Mouse (Mus musculus): Measurements from ENCODE around the gene Pde4b. TPM values are rescaled to one million over a fixed set of nuclear protein-coding genes. Genes with fewer than 3 reads are reported as not detected.

Pde4b gene
- polyA plus RNA-seq, 1 experiment, result 4.9 TPM

GRCm38 (mm10) chr4:102432040-102432782 is 344.9 kb downstream of the Pde4b start:
- peaks cover 2% of the 10 kb centered on the region; the same call in 1 of the 2 replicates for H3K4me1 ChIP-seq (ENCODE audit: control insufficient read depth, insufficient read depth, insufficient read length, low read length)
- H3K27ac ChIP-seq (replicated peaks; ENCODE audit: low read depth, low read length), result no peak overlapping the region
- H3K4me3 ChIP-seq (ENCODE audit: insufficient read depth, low read depth, low read length), result no peak overlapping the region

- Histone ChIP-seq H3K27ac (replicated peaks; ENCODE audit: low read depth, low read length) (no peak overlapping the region), H3K4me3 (ENCODE audit: insufficient read depth, low read depth, low read length) (no peak overlapping the region), H3K4me1 (ENCODE audit: control insufficient read depth, insufficient read depth, insufficient read length, low read length) (no peaks in the 10 kb centered on the region)
Measured at GRCm38 (mm10) chr4:102439401-102440118, 352.2 kb downstream of the Pde4b start.

GRCm38 (mm10) chr4:102440119-102440481 is 352.8 kb downstream of the Pde4b start:
- no peak overlapping the region for H3K27ac ChIP-seq (replicated peaks; ENCODE audit: low read depth, low read length)
- no peak overlapping the region for H3K4me3 ChIP-seq (ENCODE audit: insufficient read depth, low read depth, low read length)
- H3K4me1 ChIP-seq (ENCODE audit: control insufficient read depth, insufficient read depth, insufficient read length, low read length), result no peaks in the 10 kb centered on the region

GRCm38 (mm10) chr4:102443533-102443932 is 356.2 kb downstream of the Pde4b start:
- no peak overlapping the region for H3K4me3 ChIP-seq (ENCODE audit: insufficient read depth, low read depth, low read length)
- no peaks in the 10 kb centered on the region for H3K4me1 ChIP-seq (ENCODE audit: control insufficient read depth, insufficient read depth, insufficient read length, low read length)
- no peak overlapping the region for H3K27ac ChIP-seq (replicated peaks; ENCODE audit: low read depth, low read length)

GRCm38 (mm10) chr4:102444501-102444900 is 357.2 kb downstream of the Pde4b start:
- no peak overlapping the region for H3K27ac ChIP-seq (replicated peaks; ENCODE audit: low read depth, low read length)
- H3K4me1 ChIP-seq (ENCODE audit: control insufficient read depth, insufficient read depth, insufficient read length, low read length), result no peaks in the 10 kb centered on the region

GRCm38 (mm10) chr4:102446160-102446945 is 359.0 kb downstream of the Pde4b start:
- Histone ChIP-seq H3K27ac (replicated peaks; ENCODE audit: low read depth, low read length) (no peak overlapping the region), H3K4me3 (ENCODE audit: insufficient read depth, low read depth, low read length) (no peak overlapping the region), H3K4me1 (ENCODE audit: control insufficient read depth, insufficient read depth, insufficient read length, low read length) (no peaks in the 10 kb centered on the region)

More at GRCm38 (mm10) chr4:102444501-102444900, 357.2 kb downstream of the Pde4b start:
- no peak overlapping the region for H3K4me3 ChIP-seq (ENCODE audit: insufficient read depth, low read depth, low read length)

GRCm38 (mm10) chr4:102456426-102456825 is 369.1 kb downstream of the Pde4b start:
- no peak overlapping the region for H3K4me3 ChIP-seq (ENCODE audit: insufficient read depth, low read depth, low read length)
- H3K4me1 ChIP-seq (ENCODE audit: control insufficient read depth, insufficient read depth, insufficient read length, low read length), result no peaks in the 10 kb centered on the region
- no peak overlapping the region for H3K27ac ChIP-seq (replicated peaks; ENCODE audit: low read depth, low read length)

- Histone ChIP-seq H3K27ac (replicated peaks; ENCODE audit: low read depth, low read length) (no peak overlapping the region), H3K4me3 (ENCODE audit: insufficient read depth, low read depth, low read length) (no peak overlapping the region), H3K4me1 (ENCODE audit: control insufficient read depth, insufficient read depth, insufficient read length, low read length) (no peaks in the 10 kb centered on the region)
Measured at GRCm38 (mm10) chr4:102459216-102459999, 372.1 kb downstream of the Pde4b start.

GRCm38 (mm10) chr4:102478104-102478503 is 390.8 kb downstream of the Pde4b start:
- H3K4me1 ChIP-seq (ENCODE audit: control insufficient read depth, insufficient read depth, insufficient read length, low read length), result no peaks in the 10 kb centered on the region
- no peak overlapping the region for H3K27ac ChIP-seq (replicated peaks; ENCODE audit: low read depth, low read length)
- no peak overlapping the region for H3K4me3 ChIP-seq (ENCODE audit: insufficient read depth, low read depth, low read length)

GRCm38 (mm10) chr4:102478860-102479259 is 391.5 kb downstream of the Pde4b start:
- H3K27ac ChIP-seq (replicated peaks; ENCODE audit: low read depth, low read length), result no peak overlapping the region
- no peak overlapping the region for H3K4me3 ChIP-seq (ENCODE audit: insufficient read depth, low read depth, low read length)
- no peaks in the 10 kb centered on the region for H3K4me1 ChIP-seq (ENCODE audit: control insufficient read depth, insufficient read depth, insufficient read length, low read length)

GRCm38 (mm10) chr4:102480830-102481484 is 393.6 kb downstream of the Pde4b start:
- Histone ChIP-seq H3K27ac (replicated peaks; ENCODE audit: low read depth, low read length) (no peak overlapping the region), H3K4me1 (ENCODE audit: control insufficient read depth, insufficient read depth, insufficient read length, low read length) (no peaks in the 10 kb centered on the region), H3K4me3 (ENCODE audit: insufficient read depth, low read depth, low read length) (no peak overlapping the region)

- Histone ChIP-seq H3K27ac (replicated peaks; ENCODE audit: low read depth, low read length) (no peak overlapping the region), H3K4me1 (ENCODE audit: control insufficient read depth, insufficient read depth, insufficient read length, low read length) (peaks cover 2% of the 10 kb centered on the region), H3K4me3 (ENCODE audit: insufficient read depth, low read depth, low read length) (no peak overlapping the region)
Measured at GRCm38 (mm10) chr4:102483354-102484018, 396.1 kb downstream of the Pde4b start.

- Histone ChIP-seq H3K4me3 (ENCODE audit: insufficient read depth, low read depth, low read length) (no peak overlapping the region), H3K4me1 (ENCODE audit: control insufficient read depth, insufficient read depth, insufficient read length, low read length) (peaks cover 2% of the 10 kb centered on the region), H3K27ac (replicated peaks; ENCODE audit: low read depth, low read length) (no peak overlapping the region)
Measured at GRCm38 (mm10) chr4:102484738-102485137, 397.4 kb downstream of the Pde4b start.
